Mouse (Mus musculus): ENCODE results near the gene Efna2. TPM values are rescaled to one million over a fixed set of nuclear protein-coding genes. Genes with fewer than 3 reads are reported as not detected.

The Efna2 gene
- polyA plus RNA-seq, 1 experiment from 2014 or later = 33.6 TPM

GRCm38 (mm10) chr10:80173955-80174640 lies 5.2 kb upstream of the Efna2 start:
- no peaks in the 10 kb centered on the region for H3K27me3 ChIP-seq
- WGBS = 88% methylated on average over 10 of the region's 10 CpGs
- no peak overlapping the region for H3K27ac ChIP-seq (replicated peaks)
- peaks cover 39% of the 10 kb centered on the region for H3K4me1 ChIP-seq (replicated peaks)
- H3K36me3 ChIP-seq = peaks cover 25% of the 10 kb centered on the region
- no peak overlapping the region for H3K4me3 ChIP-seq
- no peak overlapping the region for H3K4me2 ChIP-seq
- no peaks in the 10 kb centered on the region for H3K9me3 ChIP-seq
- no peak overlapping the region for H3K9ac ChIP-seq
- no peak for ATAC-seq (ENCODE audit: low FRiP score, low read depth)

DNA sequence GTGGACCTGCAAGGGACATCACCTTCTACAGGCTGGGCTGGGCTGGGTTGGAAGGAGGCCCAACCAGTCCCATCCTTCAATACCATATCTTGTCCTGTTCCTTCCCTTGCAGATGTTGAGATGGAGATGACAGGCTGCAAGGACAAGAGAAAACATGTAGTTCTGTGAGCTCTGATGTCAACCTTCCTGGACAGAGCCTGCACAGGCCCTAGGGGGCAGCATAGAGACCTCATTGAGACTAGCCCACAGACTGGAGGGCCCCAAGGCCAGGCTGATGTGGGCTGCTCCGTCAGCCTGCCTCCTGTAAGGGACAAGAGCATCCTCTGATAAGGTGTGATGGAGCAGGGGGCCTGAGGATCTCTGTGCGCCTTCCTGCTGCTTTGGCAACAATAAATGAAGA lies 4.6 kb upstream of the Efna2 start:
- Histone ChIP-seq H3K4me1 (replicated peaks) (peaks cover 33% of the 10 kb centered on the region), H3K4me3 (no peak overlapping the region), H3K36me3 (peaks cover 25% of the 10 kb centered on the region), H3K4me2 (no peak overlapping the region), H3K27ac (replicated peaks) (no peak overlapping the region), H3K27me3 (no peaks in the 10 kb centered on the region), H3K9me3 (no peaks in the 10 kb centered on the region), H3K9ac (no peak overlapping the region)
- WGBS = 44% methylated on average over 2 of the region's 2 CpGs
- no peak for ATAC-seq (ENCODE audit: low FRiP score, low read depth)

DNA sequence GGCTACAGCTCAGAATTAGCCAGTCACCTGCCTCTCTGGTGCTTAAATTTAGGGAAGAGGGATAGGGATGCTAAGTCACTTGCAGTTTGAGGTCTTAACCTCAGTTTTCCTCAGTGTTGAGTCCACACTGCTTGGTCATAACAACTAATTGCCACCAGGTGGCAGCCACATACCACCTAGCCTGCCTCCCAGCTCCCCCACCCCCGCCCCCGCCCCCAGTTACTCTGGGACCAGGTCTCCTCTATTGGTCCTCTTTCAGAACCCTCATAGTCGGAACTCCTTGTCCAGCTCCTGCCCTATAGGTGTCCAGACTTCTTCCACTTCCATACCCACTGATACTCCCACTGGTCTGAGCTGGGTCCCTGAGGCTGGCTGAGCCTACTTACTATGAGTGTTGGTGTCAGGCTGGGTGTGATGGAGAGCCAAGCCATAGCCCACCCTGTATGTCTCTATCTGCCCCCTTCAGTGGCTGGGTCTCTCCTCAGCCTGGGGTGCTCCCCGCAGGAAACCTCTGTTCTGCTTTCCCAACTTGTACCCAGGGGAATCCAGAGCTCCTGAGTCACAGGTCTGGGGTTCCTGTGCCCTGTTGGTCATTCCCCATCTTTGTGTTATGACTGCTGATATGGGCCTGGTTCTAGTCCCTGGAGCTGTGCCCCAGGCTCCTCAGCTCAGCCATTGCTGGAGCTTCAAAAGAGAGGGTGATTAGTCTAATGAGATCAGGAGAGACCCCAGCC lies 3.6 kb upstream of the Efna2 start:
- no peak overlapping the region for H3K4me2 ChIP-seq
- peaks cover 17% of the 10 kb centered on the region for H3K36me3 ChIP-seq
- H3K4me1 ChIP-seq (replicated peaks) = peaks cover 37% of the 10 kb centered on the region
- no peak overlapping the region for H3K4me3 ChIP-seq
- 0 out of 2 replicates have a peak, but pooled peaks have one; percentile 5 for ATAC-seq (ENCODE audit: low FRiP score, low read depth)
- no peaks in the 10 kb centered on the region for H3K27me3 ChIP-seq
- no peaks in the 10 kb centered on the region for H3K9me3 ChIP-seq
- WGBS = 19% methylated on average over 4 of the region's 4 CpGs
- no peak overlapping the region for H3K9ac ChIP-seq
- H3K27ac ChIP-seq (replicated peaks) = no peak overlapping the region

DNA sequence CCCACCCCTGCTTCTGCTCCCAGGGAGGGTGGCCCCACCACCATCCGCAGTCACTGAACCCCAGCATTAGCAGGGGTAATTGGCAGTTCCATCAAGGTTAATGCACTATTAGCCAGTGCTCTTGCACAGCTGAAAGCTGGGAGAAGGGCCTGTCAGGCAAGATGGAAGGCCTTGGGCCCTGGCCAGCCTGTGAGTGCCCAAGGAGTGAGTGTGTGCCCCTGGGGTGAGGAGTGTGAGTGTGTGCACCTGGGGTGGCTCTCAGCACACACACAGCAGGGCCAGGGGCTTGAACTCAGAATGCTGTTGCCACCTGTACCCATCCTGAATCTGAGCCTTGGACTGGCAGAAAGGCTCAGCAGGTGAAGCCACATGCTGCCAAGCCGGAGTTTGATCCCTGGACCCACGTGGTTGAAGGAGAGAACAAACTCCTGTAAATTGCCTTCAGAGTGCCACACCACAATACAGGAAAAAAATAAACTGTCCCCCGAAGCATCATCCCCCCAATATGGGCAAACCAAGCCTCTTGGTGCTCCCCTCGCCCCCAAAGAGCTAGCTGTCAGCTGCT lies 2.9 kb upstream of the Efna2 start:
- Histone ChIP-seq H3K9ac (no peak overlapping the region), H3K27me3 (no peaks in the 10 kb centered on the region), H3K36me3 (peaks cover 10% of the 10 kb centered on the region), H3K4me2 (no peak overlapping the region), H3K27ac (replicated peaks) (no peak overlapping the region), H3K4me1 (replicated peaks) (peaks cover 41% of the 10 kb centered on the region), H3K9me3 (no peaks in the 10 kb centered on the region), H3K4me3 (no peak overlapping the region)
- no peak for ATAC-seq (ENCODE audit: low FRiP score, low read depth)
- 74% methylated on average over 5 of the region's 5 CpGs for WGBS

DNA sequence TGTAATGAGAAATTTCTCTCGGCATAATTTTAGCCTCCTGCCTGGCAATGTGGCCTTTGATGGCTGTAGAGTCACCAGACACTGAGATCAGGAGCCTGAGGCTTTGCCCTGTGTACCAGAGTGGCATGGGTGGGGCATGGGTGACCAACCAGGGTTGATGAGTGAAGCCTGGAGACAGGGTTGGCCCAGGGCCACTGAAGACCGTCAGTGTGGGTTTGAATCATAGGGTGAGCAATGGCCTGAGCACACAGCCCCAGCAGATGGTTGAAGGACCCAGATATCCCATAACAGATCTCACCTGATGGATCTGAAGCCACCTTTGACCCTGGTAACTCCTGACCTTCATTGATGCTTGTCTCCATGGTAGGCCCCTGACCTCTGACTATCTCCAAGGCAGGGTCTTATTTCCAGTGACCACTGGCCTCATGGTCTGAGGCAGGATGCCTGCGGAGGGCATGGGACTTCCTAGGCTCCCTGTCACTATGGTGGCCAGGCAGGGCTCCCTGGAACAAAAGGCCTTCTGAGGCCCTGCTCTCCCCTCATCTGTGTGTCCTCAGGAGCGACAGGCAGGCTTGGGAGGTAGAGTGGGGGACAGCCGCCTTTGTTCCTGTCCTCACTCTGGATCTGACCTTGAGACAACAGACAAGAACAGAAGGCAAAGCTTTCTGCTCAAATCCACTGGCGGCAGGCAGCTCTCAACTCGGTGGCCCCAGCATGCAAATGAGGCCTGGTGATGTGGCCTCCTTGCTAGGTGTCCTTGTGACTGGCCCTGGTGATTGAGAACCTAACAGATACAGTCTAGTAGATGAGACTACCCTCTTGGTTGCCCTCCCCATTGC lies 1.6 kb upstream of the Efna2 start:
- Histone ChIP-seq H3K4me1 (replicated peaks) (peaks cover 40% of the 10 kb centered on the region), H3K4me3 (no peak overlapping the region), H3K36me3 (no peaks in the 10 kb centered on the region), H3K27ac (replicated peaks) (no peak overlapping the region), H3K9me3 (no peaks in the 10 kb centered on the region), H3K9ac (no peak overlapping the region), H3K27me3 (no peaks in the 10 kb centered on the region), H3K4me2 (no peak overlapping the region)
- no peak for ATAC-seq (ENCODE audit: low FRiP score, low read depth)
- 45% methylated on average over 7 of the region's 7 CpGs for WGBS

DNA sequence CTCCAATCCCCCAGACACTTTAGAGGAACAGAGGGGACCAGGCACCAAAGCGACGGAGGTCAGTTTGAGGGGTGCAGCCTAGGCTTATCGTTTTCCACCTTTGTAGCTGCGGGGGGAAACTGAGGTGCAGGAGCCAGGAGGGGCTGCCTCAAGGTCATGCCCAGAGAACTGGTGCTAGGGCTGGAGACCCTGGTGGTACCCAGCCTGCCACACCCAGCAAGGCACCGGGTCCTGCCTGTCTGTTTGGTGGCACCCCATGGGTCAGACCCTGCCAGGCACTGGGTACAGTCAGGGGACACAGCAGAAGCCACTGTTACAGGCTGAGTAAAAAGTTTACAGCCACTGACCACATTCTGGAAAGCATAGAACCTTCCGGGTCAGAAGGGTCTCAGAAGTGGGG lies 1.0 kb downstream of the Efna2 start:
- no peaks in the 10 kb centered on the region for H3K27me3 ChIP-seq
- H3K9me3 ChIP-seq = no peaks in the 10 kb centered on the region
- peak overlapping the region; percentile 81 for H3K9ac ChIP-seq
- no peaks in the 10 kb centered on the region for H3K36me3 ChIP-seq
- no peak overlapping the region for H3K27ac ChIP-seq (replicated peaks)
- ATAC-seq (ENCODE audit: low FRiP score, low read depth) = no peak
- peaks cover 32% of the 10 kb centered on the region for H3K4me1 ChIP-seq (replicated peaks)
- H3K4me3 ChIP-seq = peak overlapping the region; percentile 83
- 49% methylated on average over 6 of the region's 6 CpGs for WGBS
- H3K4me2 ChIP-seq = peak overlapping the region; percentile 83

DNA sequence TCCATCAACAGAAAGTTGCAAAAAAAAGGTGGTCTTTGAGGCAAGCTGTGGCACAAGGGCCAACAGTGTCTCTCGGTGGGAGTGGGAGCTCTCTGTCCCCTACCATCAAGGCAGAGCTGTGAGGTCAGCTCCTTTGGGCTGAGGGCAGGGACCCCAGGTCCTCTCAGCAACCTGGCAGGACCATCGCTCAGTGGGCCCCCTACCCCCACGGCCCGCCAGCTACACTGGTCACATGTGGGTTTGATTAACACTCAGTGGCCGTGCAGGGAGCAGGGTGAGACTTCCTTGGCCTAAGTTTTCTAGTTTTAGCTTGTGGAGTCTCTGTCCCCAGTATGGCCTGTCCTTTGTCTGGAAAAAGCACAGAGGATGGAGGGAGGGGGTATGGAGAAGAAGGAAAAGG lies 1.5 kb downstream of the Efna2 start:
- H3K27ac ChIP-seq (replicated peaks) = no peak overlapping the region
- H3K4me2 ChIP-seq = peak overlapping the region; percentile 83
- H3K9ac ChIP-seq = peak overlapping the region; percentile 81
- H3K4me1 ChIP-seq (replicated peaks) = peaks cover 30% of the 10 kb centered on the region
- H3K36me3 ChIP-seq = no peaks in the 10 kb centered on the region
- H3K9me3 ChIP-seq = no peaks in the 10 kb centered on the region
- peak overlapping the region; percentile 83 for H3K4me3 ChIP-seq
- no peak for ATAC-seq (ENCODE audit: low FRiP score, low read depth)
- H3K27me3 ChIP-seq = no peaks in the 10 kb centered on the region
- WGBS = 35% methylated on average over 5 of the region's 5 CpGs

- peaks cover 29% of the 10 kb centered on the region for H3K4me1 ChIP-seq (replicated peaks)
- ATAC-seq (ENCODE audit: low FRiP score, low read depth) = no peak
- H3K27ac ChIP-seq (replicated peaks) = no peak overlapping the region
- H3K9me3 ChIP-seq = no peaks in the 10 kb centered on the region
- WGBS = 91% methylated on average over 7 of the region's 7 CpGs
- H3K9ac ChIP-seq = no peak overlapping the region
- H3K36me3 ChIP-seq = no peaks in the 10 kb centered on the region
- no peak overlapping the region for H3K4me3 ChIP-seq
- no peaks in the 10 kb centered on the region for H3K27me3 ChIP-seq
- no peak overlapping the region for H3K4me2 ChIP-seq
Observed at GRCm38 (mm10) chr10:80182547-80182946, 3.3 kb downstream of the Efna2 start.

DNA sequence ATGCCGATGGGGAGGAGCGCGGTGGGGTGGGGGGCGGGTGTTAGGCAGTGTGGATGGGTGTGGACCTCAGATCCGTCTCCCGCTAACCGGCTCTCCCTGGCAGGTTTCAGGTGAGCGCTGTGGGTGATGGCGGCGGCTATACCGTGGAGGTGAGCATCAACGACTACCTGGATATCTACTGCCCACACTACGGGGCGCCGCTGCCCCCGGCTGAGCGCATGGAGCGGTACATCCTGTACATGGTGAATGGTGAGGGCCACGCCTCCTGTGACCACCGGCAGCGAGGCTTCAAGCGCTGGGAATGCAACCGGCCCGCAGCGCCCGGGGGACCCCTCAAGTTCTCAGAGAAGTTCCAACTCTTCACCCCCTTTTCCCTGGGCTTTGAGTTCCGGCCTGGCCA lies 7.4 kb downstream of the Efna2 start:
- H3K27me3 ChIP-seq = no peaks in the 10 kb centered on the region; the same call in 1 of the 2 replicates
- H3K9me3 ChIP-seq = no peaks in the 10 kb centered on the region
- WGBS = 41% methylated on average over 27 of the region's 27 CpGs
- no peak overlapping the region for H3K9ac ChIP-seq
- ATAC-seq (ENCODE audit: low FRiP score, low read depth) = no peak
- peaks cover 27% of the 10 kb centered on the region for H3K4me1 ChIP-seq (replicated peaks)
- no peak overlapping the region for H3K27ac ChIP-seq (replicated peaks)
- H3K36me3 ChIP-seq = peaks cover 9% of the 10 kb centered on the region; the same call in 1 of the 2 replicates
- no peak overlapping the region for H3K4me2 ChIP-seq
- no peak overlapping the region for H3K4me3 ChIP-seq

DNA sequence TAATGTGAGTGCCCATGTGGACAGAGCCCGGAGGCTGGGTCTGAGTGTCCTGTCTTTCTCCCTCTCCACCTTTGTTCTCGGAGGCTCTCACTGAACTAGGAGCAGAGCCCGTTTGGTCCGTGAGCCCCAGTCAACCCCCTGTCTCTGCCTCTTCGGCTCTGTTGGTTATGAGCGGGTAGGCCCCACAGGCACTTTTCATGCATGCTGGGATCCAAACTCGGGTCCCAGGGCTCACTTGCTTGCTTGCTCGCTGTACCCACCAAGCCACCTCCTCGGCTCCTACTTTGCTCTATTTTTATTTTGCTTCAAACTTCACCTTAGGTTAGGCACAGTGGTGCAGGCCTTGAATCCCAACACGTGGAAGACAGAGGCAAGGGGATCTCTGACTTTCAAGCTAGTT lies 8.5 kb downstream of the Efna2 start:
- Histone ChIP-seq H3K36me3 (peaks cover 9% of the 10 kb centered on the region; the same call in 1 of the 2 replicates), H3K4me2 (no peak overlapping the region), H3K27me3 (no peaks in the 10 kb centered on the region; the same call in 1 of the 2 replicates), H3K4me3 (no peak overlapping the region), H3K4me1 (replicated peaks) (peaks cover 18% of the 10 kb centered on the region), H3K9me3 (no peaks in the 10 kb centered on the region), H3K27ac (replicated peaks) (no peak overlapping the region), H3K9ac (no peak overlapping the region)
- ATAC-seq (ENCODE audit: low FRiP score, low read depth) = no peak
- WGBS = 83% methylated on average over 10 of the region's 10 CpGs

- Histone ChIP-seq H3K4me2 (no peak overlapping the region), H3K9ac (no peak overlapping the region), H3K4me3 (no peak overlapping the region)
Observed at GRCm38 (mm10) chr10:80188453-80189024, 9.3 kb downstream of the Efna2 start.

More at GRCm38 (mm10) chr10:80188453-80189024, 9.3 kb downstream of the Efna2 start:
- Histone ChIP-seq H3K36me3 (peaks cover 9% of the 10 kb centered on the region; the same call in 1 of the 2 replicates), H3K4me1 (replicated peaks) (peaks cover 18% of the 10 kb centered on the region), H3K27me3 (no peaks in the 10 kb centered on the region; the same call in 1 of the 2 replicates), H3K9me3 (no peaks in the 10 kb centered on the region), H3K27ac (replicated peaks) (no peak overlapping the region)
- no peak for ATAC-seq (ENCODE audit: low FRiP score, low read depth)
- WGBS = 69% methylated on average over 15 of the region's 15 CpGs

All from hindbrain, embryonic 15.5 days (tissue).